Mouse (Mus musculus) B cell, adult 2 months (primary cell): ENCODE data around the gene Serpinb7.

Experiments
- DNase-seq, 2 experiments: peaks; one replicate each; pipeline ENCODE4 v3.0.0; 2022

Serpinb7 gene

GRCm38 (mm10) chr1:107496789-107497188 lies 97.3 kb downstream of the Serpinb7 start:
- DNase-seq, result no peak

- DNase-seq, result no peak
These were observed 102.6 kb downstream of the Serpinb7 start for GRCm38 (mm10) chr1:107502025-107502424.
